Mouse (Mus musculus) forebrain, postnatal 0 days (tissue): ENCODE measurements around the gene Tmtc2. TPM values are rescaled to one million over a fixed set of nuclear protein-coding genes. Genes with fewer than 3 reads are reported as not detected.
A peak's percentile ranks its signal among the peaks of the same experiment; 100 is the strongest.

ENCODE experiments used
- ATAC-seq: fragments of 200-750 bp; cut with Nextera tagmentation; 2 replicates; pipeline ENCODE4 v1.8.0; 2017; ENCODE audit warnings: mild to moderate bottlenecking, moderate library complexity
- DNase-seq: peaks from one replicate; pipeline ENCODE4 v3.0.0-alpha.2; 2015
- H3K27ac ChIP-seq: fragments of 300-500 bp; sonication (generic); 2 replicates; pipeline ENCODE4 v1.5.1; 2014; ENCODE audit warnings: low read depth, mild to moderate bottlenecking, antibody characterized with exemption, low read length, moderate library complexity, mixed read lengths
- H3K27me3 ChIP-seq: fragments of 300-500 bp; sonication (generic); 2 replicates; pipeline ENCODE4 v1.6.1; 2014; ENCODE audit warnings: mild to moderate bottlenecking, low read length, mixed read lengths; ENCODE audit not compliant: insufficient read depth
- H3K36me3 ChIP-seq: fragments of 300-500 bp; sonication (generic); 2 replicates; pipeline ENCODE4 v1.6.1; 2014; ENCODE audit warnings: mild to moderate bottlenecking, moderate library complexity; ENCODE audit not compliant: insufficient read depth
- H3K4me1 ChIP-seq: fragments of 300-500 bp; sonication (generic); 2 replicates; pipeline ENCODE4 v1.6.1; 2014; ENCODE audit warnings: antibody characterized with exemption; ENCODE audit not compliant: insufficient read depth
- H3K4me2 ChIP-seq: fragments of 300-500 bp; sonication (generic); 2 replicates; pipeline ENCODE4 v1.6.1; 2014; ENCODE audit warnings: low read depth, mild to moderate bottlenecking, moderate library complexity
- H3K4me3 ChIP-seq: fragments of 300-500 bp; sonication (generic); 2 replicates; pipeline ENCODE4 v1.5.1; 2014; ENCODE audit warnings: low read depth, low read length, mixed read lengths
- H3K9ac ChIP-seq: fragments of 300-500 bp; sonication (generic); 2 replicates; pipeline ENCODE4 v1.6.1; 2014; ENCODE audit warnings: mild to moderate bottlenecking
- H3K9me3 ChIP-seq: fragments of 300-500 bp; sonication (generic); 2 replicates; pipeline ENCODE4 v1.6.1; 2016; ENCODE audit warnings: low read length
- CTCF ChIP-seq: sonication (generic); IDR thresholded peaks from 2 replicates; pipeline ENCODE4 v1.5.1; 2016; ENCODE audit warnings: antibody characterized with exemption, control low read depth, low read depth
- WGBS: fragments of 180-500 bp; shearing (Covaris S2); extraction: QIAGEN DNeasy Blood & Tissue Kit; methylation state at CpG from one replicate; pipeline ENCODE4 v1.1.7; 2014; 5-methylcytosine and 5-hydroxymethylcytosine counted together
- polyA plus RNA-seq: library from polyadenylated mRNA; unstranded; fragments of >200 nt; fragmentation: Nextera tagmentation; extraction: Ambion mirVana; gene quantifications from 2 replicates; pipeline ENCODE4 v1.2.1, GENCODE M21; 2015
- total RNA-seq: library from RNA; depleted of rRNA; stranded (reverse); fragments of >200 nt; gene quantifications from 2 replicates; pipeline ENCODE4 v1.2.3, GENCODE M21; 2014

Tmtc2 gene
- total and polyA plus RNA-seq, 2 experiments from 2014 or later, result 4.6 to 11.1 TPM

GRCm38 (mm10) chr10:105571019-105571418 is 3.2 kb downstream of the Tmtc2 start:
- WGBS, result 59% methylated on average over 8 of the region's 8 CpGs
- 0 out of 2 replicates have a peak overlapping the region, but pooled peaks have one; percentile 3 for H3K4me3 ChIP-seq
- no peaks in the 10 kb centered on the region for H3K27me3 ChIP-seq
- H3K4me1 ChIP-seq, result peaks cover 5% of the 10 kb centered on the region
- ATAC-seq (no peak), DNase-seq (no peak)
- no peaks in the 10 kb centered on the region for H3K9me3 ChIP-seq
- TF ChIP-seq CTCF, result no peak
- H3K27ac ChIP-seq, result no peak overlapping the region
- no peak overlapping the region for H3K9ac ChIP-seq
- no peaks in the 10 kb centered on the region for H3K36me3 ChIP-seq
- peak overlapping the region; percentile 21; the same call in 1 of the 2 replicates for H3K4me2 ChIP-seq

- WGBS, result 95% methylated on average over 4 of the region's 4 CpGs
- Histone ChIP-seq H3K4me3 (no peak overlapping the region), H3K27ac (no peak overlapping the region), H3K36me3 (no peaks in the 10 kb centered on the region), H3K9me3 (no peaks in the 10 kb centered on the region), H3K4me2 (no peak overlapping the region), H3K4me1 (peaks cover 5% of the 10 kb centered on the region), H3K9ac (no peak overlapping the region), H3K27me3 (no peaks in the 10 kb centered on the region)
- DNase-seq (no peak), ATAC-seq (no peak)
- no peak for TF ChIP-seq CTCF
Measured at GRCm38 (mm10) chr10:105569573-105569972, 4.7 kb downstream of the Tmtc2 start.

GRCm38 (mm10) chr10:105567825-105568531 is 6.3 kb downstream of the Tmtc2 start:
- no peak for TF ChIP-seq CTCF
- ATAC-seq, result no peak
- 84% methylated on average over 8 of the region's 8 CpGs for WGBS
- no peak overlapping the region for H3K27ac ChIP-seq
- DNase-seq, result no peak
- H3K27me3 ChIP-seq, result no peaks in the 10 kb centered on the region
- H3K9ac ChIP-seq, result no peak overlapping the region
- H3K4me1 ChIP-seq, result peaks cover 8% of the 10 kb centered on the region
- H3K9me3 ChIP-seq, result no peaks in the 10 kb centered on the region
- no peak overlapping the region for H3K4me2 ChIP-seq
- no peaks in the 10 kb centered on the region for H3K36me3 ChIP-seq
- no peak overlapping the region for H3K4me3 ChIP-seq

GRCm38 (mm10) chr10:105561548-105561947 is 12.7 kb downstream of the Tmtc2 start:
- TF ChIP-seq CTCF, result no peak
- DNase-seq (no peak), ATAC-seq (no peak)
- no peaks in the 10 kb centered on the region for H3K27me3 ChIP-seq
- no peaks in the 10 kb centered on the region for H3K36me3 ChIP-seq
- 0 out of 2 replicates have a peak, but pooled peaks cover 3% of the 10 kb centered on the region for H3K4me1 ChIP-seq
- no peak overlapping the region for H3K4me2 ChIP-seq
- H3K27ac ChIP-seq, result no peak overlapping the region
- no peak overlapping the region for H3K9ac ChIP-seq
- 98% methylated on average over 4 of the region's 4 CpGs for WGBS
- H3K4me3 ChIP-seq, result no peak overlapping the region
- H3K9me3 ChIP-seq, result no peaks in the 10 kb centered on the region

- no peaks in the 10 kb centered on the region for H3K27me3 ChIP-seq
- H3K9me3 ChIP-seq, result no peaks in the 10 kb centered on the region
- 77% methylated on average over 5 of the region's 5 CpGs for WGBS
- no peak for DNase-seq
- H3K4me2 ChIP-seq, result no peak overlapping the region
- no peak overlapping the region for H3K27ac ChIP-seq
- H3K9ac ChIP-seq, result no peak overlapping the region
- H3K4me1 ChIP-seq, result no peaks in the 10 kb centered on the region
- no peak for ATAC-seq
- no peak overlapping the region for H3K4me3 ChIP-seq
- H3K36me3 ChIP-seq, result no peaks in the 10 kb centered on the region
- TF ChIP-seq CTCF, result no peak
Measured at GRCm38 (mm10) chr10:105557581-105557980, 16.7 kb downstream of the Tmtc2 start.

GRCm38 (mm10) chr10:105556890-105557572 is 17.2 kb downstream of the Tmtc2 start:
- TF ChIP-seq CTCF, result no peak
- 84% methylated on average over 6 of the region's 6 CpGs for WGBS
- H3K9me3 ChIP-seq, result no peaks in the 10 kb centered on the region
- no peak overlapping the region for H3K4me3 ChIP-seq
- no peak overlapping the region for H3K9ac ChIP-seq
- DNase-seq (no peak), ATAC-seq (no peak)
- H3K4me2 ChIP-seq, result no peak overlapping the region
- no peaks in the 10 kb centered on the region for H3K36me3 ChIP-seq
- H3K27ac ChIP-seq, result no peak overlapping the region
- no peaks in the 10 kb centered on the region for H3K4me1 ChIP-seq
- no peaks in the 10 kb centered on the region for H3K27me3 ChIP-seq

GRCm38 (mm10) chr10:105554153-105554552 is 20.1 kb downstream of the Tmtc2 start:
- no peak for ATAC-seq
- Histone ChIP-seq H3K4me2 (no peak overlapping the region), H3K9ac (no peak overlapping the region), H3K27ac (no peak overlapping the region), H3K27me3 (no peaks in the 10 kb centered on the region), H3K36me3 (no peaks in the 10 kb centered on the region), H3K9me3 (no peaks in the 10 kb centered on the region), H3K4me3 (no peak overlapping the region), H3K4me1 (no peaks in the 10 kb centered on the region)
- 84% methylated on average over 2 of the region's 2 CpGs for WGBS
- no peak for TF ChIP-seq CTCF
- DNase-seq, result no peak
